Mouse (Mus musculus): Measurements from ENCODE around the gene Dnah14. TPM values are rescaled to one million over a fixed set of nuclear protein-coding genes. Genes with fewer than 3 reads are reported as not detected.

Gene Dnah14
- polyA plus RNA-seq, 1 experiment from 2014 or later: 2.2 TPM

DNA sequence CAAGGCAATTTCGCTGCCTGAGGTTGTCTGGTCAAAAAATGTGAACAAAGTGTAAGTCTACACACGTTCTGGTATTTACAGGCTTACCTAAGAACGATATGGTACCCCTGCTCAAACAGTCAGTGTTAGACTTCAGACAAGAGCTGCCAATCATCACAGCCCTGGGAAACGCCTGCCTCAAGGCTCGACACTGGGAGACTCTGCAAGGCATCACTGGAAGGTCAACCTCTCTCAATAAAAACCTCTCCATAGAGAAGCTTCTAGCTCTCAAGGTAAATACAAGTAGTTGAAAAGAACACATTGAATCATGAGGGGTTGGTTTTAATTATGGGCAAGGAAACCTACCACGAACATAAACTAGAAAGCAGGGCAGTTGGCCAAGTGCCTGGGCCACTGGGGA lies 51.9 kb downstream of the Dnah14 start:
- Histone ChIP-seq H3K36me3 (ENCODE audit: control insufficient read depth, insufficient read depth, low read length) (no peaks in the 10 kb centered on the region), H3K27ac (ENCODE audit: low read depth) (no peak overlapping the region), H3K4me2 (ENCODE audit: low read length) (no peak overlapping the region), H3K9ac (ENCODE audit: low read length) (no peak overlapping the region), H3K9me3 (ENCODE audit: control insufficient read depth, low read length) (no peaks in the 10 kb centered on the region), H3K4me3 (ENCODE audit: low read depth, low read length) (no peak overlapping the region), H3K27me3 (replicated peaks; ENCODE audit: control insufficient read depth, insufficient read depth, low read length) (no peaks in the 10 kb centered on the region), H3K4me1 (replicated peaks; ENCODE audit: control insufficient read depth, insufficient read depth, low read length) (no peaks in the 10 kb centered on the region)
- 64% methylated on average over 6 of the region's 6 CpGs for WGBS
- ATAC-seq (replicated peaks; ENCODE audit: low FRiP score, low TSS enrichment, low read depth): no peak
- no peak for DNase-seq (ENCODE audit: low spot score)

- Histone ChIP-seq H3K9ac (ENCODE audit: low read length) (no peak overlapping the region), H3K27ac (ENCODE audit: low read depth) (no peak overlapping the region), H3K4me1 (replicated peaks; ENCODE audit: control insufficient read depth, insufficient read depth, low read length) (no peaks in the 10 kb centered on the region), H3K4me2 (ENCODE audit: low read length) (no peak overlapping the region), H3K36me3 (ENCODE audit: control insufficient read depth, insufficient read depth, low read length) (no peaks in the 10 kb centered on the region), H3K4me3 (ENCODE audit: low read depth, low read length) (no peak overlapping the region), H3K9me3 (ENCODE audit: control insufficient read depth, low read length) (no peaks in the 10 kb centered on the region), H3K27me3 (replicated peaks; ENCODE audit: control insufficient read depth, insufficient read depth, low read length) (no peaks in the 10 kb centered on the region)
- whole genome bisulfite sequencing: 85% methylated on average over 4 of the region's 4 CpGs
- DNase-seq (ENCODE audit: low spot score): no peak
- ATAC-seq (replicated peaks; ENCODE audit: low FRiP score, low TSS enrichment, low read depth): no peak
These were observed 55.0 kb downstream of the Dnah14 start for GRCm38 (mm10) chr1:181631371-181631770.

GRCm38 (mm10) chr1:181637997-181638713 lies 61.8 kb downstream of the Dnah14 start:
- no peaks in the 10 kb centered on the region for H3K9me3 ChIP-seq (ENCODE audit: control insufficient read depth, low read length)
- H3K4me3 ChIP-seq (ENCODE audit: low read depth, low read length): no peak overlapping the region
- 85% methylated on average over 12 of the region's 12 CpGs for WGBS
- no peak overlapping the region for H3K27ac ChIP-seq (ENCODE audit: low read depth)
- ATAC-seq (replicated peaks; ENCODE audit: low FRiP score, low TSS enrichment, low read depth) (no peak), DNase-seq (ENCODE audit: low spot score) (no peak)
- no peaks in the 10 kb centered on the region for H3K27me3 ChIP-seq (replicated peaks; ENCODE audit: control insufficient read depth, insufficient read depth, low read length)
- H3K9ac ChIP-seq (ENCODE audit: low read length): no peak overlapping the region
- no peak overlapping the region for H3K4me2 ChIP-seq (ENCODE audit: low read length)
- no peaks in the 10 kb centered on the region for H3K4me1 ChIP-seq (replicated peaks; ENCODE audit: control insufficient read depth, insufficient read depth, low read length)
- no peaks in the 10 kb centered on the region for H3K36me3 ChIP-seq (ENCODE audit: control insufficient read depth, insufficient read depth, low read length)

GRCm38 (mm10) chr1:181640383-181640782 lies 64.0 kb downstream of the Dnah14 start:
- H3K36me3 ChIP-seq (ENCODE audit: control insufficient read depth, insufficient read depth, low read length): no peaks in the 10 kb centered on the region
- WGBS: 72% methylated on average over 2 of the region's 2 CpGs
- H3K27me3 ChIP-seq (replicated peaks; ENCODE audit: control insufficient read depth, insufficient read depth, low read length): no peaks in the 10 kb centered on the region
- no peaks in the 10 kb centered on the region for H3K9me3 ChIP-seq (ENCODE audit: control insufficient read depth, low read length)
- ATAC-seq (replicated peaks; ENCODE audit: low FRiP score, low TSS enrichment, low read depth): no peak
- no peak for DNase-seq (ENCODE audit: low spot score)
- no peak overlapping the region for H3K9ac ChIP-seq (ENCODE audit: low read length)
- H3K4me2 ChIP-seq (ENCODE audit: low read length): no peak overlapping the region
- H3K4me1 ChIP-seq (replicated peaks; ENCODE audit: control insufficient read depth, insufficient read depth, low read length): no peaks in the 10 kb centered on the region
- no peak overlapping the region for H3K4me3 ChIP-seq (ENCODE audit: low read depth, low read length)
- H3K27ac ChIP-seq (ENCODE audit: low read depth): no peak overlapping the region

- Histone ChIP-seq H3K9me3 (ENCODE audit: control insufficient read depth, low read length) (no peaks in the 10 kb centered on the region), H3K4me3 (ENCODE audit: low read depth, low read length) (no peak overlapping the region), H3K4me1 (replicated peaks; ENCODE audit: control insufficient read depth, insufficient read depth, low read length) (no peaks in the 10 kb centered on the region), H3K36me3 (ENCODE audit: control insufficient read depth, insufficient read depth, low read length) (no peaks in the 10 kb centered on the region), H3K27ac (ENCODE audit: low read depth) (no peak overlapping the region), H3K4me2 (ENCODE audit: low read length) (no peak overlapping the region), H3K9ac (ENCODE audit: low read length) (no peak overlapping the region), H3K27me3 (replicated peaks; ENCODE audit: control insufficient read depth, insufficient read depth, low read length) (no peaks in the 10 kb centered on the region)
- WGBS: 45% methylated on average over 8 of the region's 8 CpGs
- no peak for ATAC-seq (replicated peaks; ENCODE audit: low FRiP score, low TSS enrichment, low read depth)
- DNase-seq (ENCODE audit: low spot score): no peak
These were observed 71.1 kb downstream of the Dnah14 start for GRCm38 (mm10) chr1:181647467-181647866.

DNA sequence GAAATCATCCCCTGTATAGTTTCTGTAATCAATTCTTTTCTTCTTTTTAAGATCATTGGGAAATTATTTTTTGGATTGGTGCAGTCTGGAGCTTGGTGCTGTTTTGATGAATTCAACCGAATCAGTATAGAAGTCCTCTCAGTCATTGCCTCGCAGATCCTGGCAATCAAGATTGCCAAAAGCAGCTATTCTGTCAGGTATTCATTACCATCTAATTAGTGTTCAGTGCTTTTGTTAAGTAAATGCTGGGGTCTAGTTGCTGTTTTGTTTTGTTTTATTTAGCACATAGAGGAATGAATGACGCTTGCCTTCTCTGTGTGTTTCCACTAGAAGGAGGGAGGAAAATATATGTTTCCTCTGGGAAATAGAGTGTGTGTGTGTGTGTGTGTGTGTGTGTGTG lies 77.1 kb downstream of the Dnah14 start:
- Histone ChIP-seq H3K9ac (ENCODE audit: low read length) (no peak overlapping the region), H3K36me3 (ENCODE audit: control insufficient read depth, insufficient read depth, low read length) (no peaks in the 10 kb centered on the region), H3K27me3 (replicated peaks; ENCODE audit: control insufficient read depth, insufficient read depth, low read length) (no peaks in the 10 kb centered on the region), H3K27ac (ENCODE audit: low read depth) (no peak overlapping the region), H3K4me2 (ENCODE audit: low read length) (no peak overlapping the region), H3K4me3 (ENCODE audit: low read depth, low read length) (no peak overlapping the region), H3K4me1 (replicated peaks; ENCODE audit: control insufficient read depth, insufficient read depth, low read length) (no peaks in the 10 kb centered on the region), H3K9me3 (ENCODE audit: control insufficient read depth, low read length) (no peaks in the 10 kb centered on the region)
- DNase-seq (ENCODE audit: low spot score) (no peak), ATAC-seq (replicated peaks; ENCODE audit: low FRiP score, low TSS enrichment, low read depth) (no peak)
- WGBS: 75% methylated on average over 3 of the region's 3 CpGs

DNA sequence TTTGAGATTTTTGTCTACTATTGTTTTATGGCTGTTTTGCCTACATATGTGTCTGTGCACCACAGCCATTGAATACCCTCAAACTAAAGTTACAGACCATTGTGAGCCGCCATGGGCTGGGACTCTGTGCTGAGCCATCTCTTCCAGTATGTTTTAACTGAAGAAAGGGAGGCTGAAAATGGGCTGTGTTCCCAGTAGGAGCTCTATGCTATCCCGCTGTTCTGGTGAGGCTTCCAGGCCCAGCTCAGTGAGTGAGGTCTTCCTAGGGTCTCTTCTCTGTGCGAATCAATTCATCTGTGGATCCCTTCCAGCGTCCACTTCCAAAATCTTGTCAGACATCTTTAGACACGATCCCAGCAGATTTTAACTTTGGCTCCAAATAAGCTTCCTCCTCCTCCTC lies 80.1 kb downstream of the Dnah14 start:
- Histone ChIP-seq H3K4me1 (replicated peaks; ENCODE audit: control insufficient read depth, insufficient read depth, low read length) (no peaks in the 10 kb centered on the region), H3K27me3 (replicated peaks; ENCODE audit: control insufficient read depth, insufficient read depth, low read length) (no peaks in the 10 kb centered on the region), H3K9me3 (ENCODE audit: control insufficient read depth, low read length) (no peaks in the 10 kb centered on the region), H3K9ac (ENCODE audit: low read length) (no peak overlapping the region), H3K27ac (ENCODE audit: low read depth) (no peak overlapping the region), H3K4me3 (ENCODE audit: low read depth, low read length) (no peak overlapping the region), H3K36me3 (ENCODE audit: control insufficient read depth, insufficient read depth, low read length) (no peaks in the 10 kb centered on the region), H3K4me2 (ENCODE audit: low read length) (no peak overlapping the region)
- ATAC-seq (replicated peaks; ENCODE audit: low FRiP score, low TSS enrichment, low read depth): no peak
- DNase-seq (ENCODE audit: low spot score): no peak
- 88% methylated on average over 5 of the region's 5 CpGs for WGBS

DNA sequence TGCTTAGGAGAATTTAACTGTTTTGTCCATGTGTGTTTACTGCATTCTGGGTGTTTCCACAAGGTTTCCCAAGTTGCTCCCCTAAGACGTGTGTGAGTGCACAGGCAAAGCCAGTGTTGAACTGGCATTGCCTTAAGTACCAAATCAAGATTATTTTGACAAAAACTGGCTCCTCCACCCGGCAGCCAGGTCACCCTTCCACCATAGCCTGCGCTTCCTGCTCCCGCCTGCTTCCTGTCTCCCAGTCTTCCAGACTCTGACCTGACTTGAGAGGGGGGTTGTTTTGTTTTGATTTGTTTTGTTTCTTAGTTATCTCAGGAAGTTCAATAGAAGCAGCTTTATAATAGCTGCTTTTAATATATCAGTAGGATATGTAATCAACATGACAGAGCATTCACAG lies 90.4 kb downstream of the Dnah14 start:
- Histone ChIP-seq H3K4me2 (ENCODE audit: low read length) (no peak overlapping the region), H3K27me3 (replicated peaks; ENCODE audit: control insufficient read depth, insufficient read depth, low read length) (no peaks in the 10 kb centered on the region), H3K4me3 (ENCODE audit: low read depth, low read length) (no peak overlapping the region), H3K4me1 (replicated peaks; ENCODE audit: control insufficient read depth, insufficient read depth, low read length) (no peaks in the 10 kb centered on the region), H3K27ac (ENCODE audit: low read depth) (no peak overlapping the region), H3K36me3 (ENCODE audit: control insufficient read depth, insufficient read depth, low read length) (no peaks in the 10 kb centered on the region), H3K9ac (ENCODE audit: low read length) (no peak overlapping the region), H3K9me3 (ENCODE audit: control insufficient read depth, low read length) (no peaks in the 10 kb centered on the region)
- 52% methylated on average over 4 of the region's 4 CpGs for WGBS
- DNase-seq (ENCODE audit: low spot score) (no peak), ATAC-seq (replicated peaks; ENCODE audit: low FRiP score, low TSS enrichment, low read depth) (no peak)

DNA sequence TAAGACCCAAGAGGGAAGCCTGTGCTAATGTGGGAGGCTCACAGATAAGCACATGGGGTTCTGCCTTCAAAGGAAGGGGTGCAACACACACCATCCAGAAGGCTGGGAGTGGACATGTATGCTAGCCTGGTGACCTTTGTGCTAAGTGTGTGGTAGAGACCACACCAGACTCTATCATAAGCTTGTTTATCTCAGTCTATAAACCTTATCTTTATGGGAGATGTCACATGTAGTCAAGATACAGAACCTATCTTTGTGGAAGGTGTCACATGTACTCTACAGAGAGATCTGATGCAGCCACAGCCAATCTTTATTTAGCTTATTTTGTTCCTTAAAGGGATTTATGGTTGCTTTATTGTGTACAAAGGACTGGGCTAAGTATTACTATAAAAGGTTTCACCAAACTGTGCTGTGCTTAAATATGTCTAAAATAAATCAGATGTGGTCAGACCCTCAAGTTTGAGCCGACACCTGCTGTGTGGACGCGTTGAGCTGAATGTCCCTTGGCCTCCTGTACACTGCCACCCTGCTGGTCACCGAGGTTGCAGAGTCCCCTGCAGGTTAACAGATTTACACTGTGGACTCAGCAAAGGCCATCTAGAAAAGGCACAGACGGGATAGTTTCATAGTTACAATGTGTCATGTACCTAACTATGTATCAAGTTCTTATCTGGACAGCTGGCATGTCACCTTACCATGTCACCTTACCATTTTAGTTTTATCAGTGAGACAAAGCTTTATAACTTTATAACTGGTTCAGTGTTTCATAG lies 118.6 kb downstream of the Dnah14 start:
- ATAC-seq (replicated peaks; ENCODE audit: low FRiP score, low TSS enrichment, low read depth) (peak; percentile 47; the same call in 1 of the 2 replicates), DNase-seq (ENCODE audit: low spot score) (no peak)
- WGBS: 60% methylated on average over 5 of the region's 5 CpGs
- Histone ChIP-seq H3K9ac (ENCODE audit: low read length) (no peak overlapping the region), H3K27ac (ENCODE audit: low read depth) (no peak overlapping the region), H3K36me3 (ENCODE audit: control insufficient read depth, insufficient read depth, low read length) (no peaks in the 10 kb centered on the region), H3K4me3 (ENCODE audit: low read depth, low read length) (no peak overlapping the region), H3K4me2 (ENCODE audit: low read length) (no peak overlapping the region), H3K4me1 (replicated peaks; ENCODE audit: control insufficient read depth, insufficient read depth, low read length) (no peaks in the 10 kb centered on the region), H3K27me3 (replicated peaks; ENCODE audit: control insufficient read depth, insufficient read depth, low read length) (no peaks in the 10 kb centered on the region), H3K9me3 (ENCODE audit: control insufficient read depth, low read length) (no peaks in the 10 kb centered on the region)

All from intestine, embryonic 14.5 days (tissue).